Mouse (Mus musculus): ENCODE results near the gene Rgl2. TPM values are rescaled to one million over a fixed set of nuclear protein-coding genes. Genes with fewer than 3 reads are reported as not detected.
A peak's percentile ranks its signal among the peaks of the same experiment; 100 is the strongest.
"Not testable (repeated sequence)": the region's sequence is repeated elsewhere in the genome, so short reads cannot be mapped to it uniquely, and the experiment has no call there.

Gene Rgl2
- polyA plus RNA-seq, 1 experiment from 2014 or later = 39.0 TPM

- H3K9ac ChIP-seq (replicated peaks; ENCODE audit: low read depth) = peak overlapping the region; percentile 37; the same call in 1 of the 2 replicates
- TF ChIP-seq EP300 (IDR thresholded peaks at IDR 0.05) (no peak), CTCF (IDR thresholded peaks at IDR 0.05) (no peak)
- H3K9me3 ChIP-seq (ENCODE audit: low read length) = no peaks in the 10 kb centered on the region
- peak overlapping the region; percentile 42; the same call in 1 of the 2 replicates for H3K4me3 ChIP-seq (ENCODE audit: low read depth, low read length)
- peak overlapping the region; percentile 76 for H3K4me2 ChIP-seq (replicated peaks; ENCODE audit: low read depth, low read length)
- ATAC-seq (no peak), DNase-seq (ENCODE audit: low spot score) (no peak)
- H3K36me3 ChIP-seq (ENCODE audit: insufficient read depth, low read length) = peaks cover 4% of the 10 kb centered on the region; the same call in 1 of the 2 replicates
- WGBS = 73% methylated on average over 10 of the region's 10 CpGs
- H3K4me1 ChIP-seq (ENCODE audit: insufficient read depth, low read depth, low read length) = peaks cover 12% of the 10 kb centered on the region; the same call in 1 of the 2 replicates
- H3K27me3 ChIP-seq (replicated peaks; ENCODE audit: insufficient read depth, low read length) = no peaks in the 10 kb centered on the region
- H3K27ac ChIP-seq (ENCODE audit: low read length) = no peak overlapping the region
Measured at GRCm38 (mm10) chr17:33950131-33950625, 20.8 kb downstream of the Rgl2 start.

GRCm38 (mm10) chr17:33951021-33951946, 21.9 kb downstream of the Rgl2 start, which contains the start of gene B3galt4:
Gene B3galt4 (minus strand): TSS chr17:33951488.
- Histone ChIP-seq H3K9me3 (ENCODE audit: low read length) (no peaks in the 10 kb centered on the region), H3K4me1 (ENCODE audit: insufficient read depth, low read depth, low read length) (peaks cover 12% of the 10 kb centered on the region; the same call in 1 of the 2 replicates), H3K27ac (ENCODE audit: low read length) (peak within 1 kb of the TSS; percentile 64), H3K36me3 (ENCODE audit: insufficient read depth, low read length) (peaks cover 4% of the 10 kb centered on the region; the same call in 1 of the 2 replicates), H3K4me3 (ENCODE audit: low read depth, low read length) (peak within 1 kb of the TSS; percentile 42), H3K27me3 (replicated peaks; ENCODE audit: insufficient read depth, low read length) (no peaks in the 10 kb centered on the region), H3K4me2 (replicated peaks; ENCODE audit: low read depth, low read length) (peak within 1 kb of the TSS; percentile 76), H3K9ac (replicated peaks; ENCODE audit: low read depth) (peak within 1 kb of the TSS; percentile 37)
- TF ChIP-seq EP300 (IDR thresholded peaks at IDR 0.05) (no peak), CTCF (IDR thresholded peaks at IDR 0.05) (no peak; the same call in 1 of the 2 replicates)
- 1% methylated on average over 44 of the region's 45 CpGs for WGBS
- peak; percentile 69 for ATAC-seq
- peak; percentile 92 for DNase-seq (ENCODE audit: low spot score)

- DNase-seq (ENCODE audit: low spot score); H3K27me3 ChIP-seq (replicated peaks; ENCODE audit: insufficient read depth, low read length); H3K36me3 ChIP-seq (ENCODE audit: insufficient read depth, low read length); H3K4me3 ChIP-seq (ENCODE audit: low read depth, low read length); ATAC-seq; H3K9ac ChIP-seq (replicated peaks; ENCODE audit: low read depth); H3K9me3 ChIP-seq (ENCODE audit: low read length): not testable (repeated sequence)
- Histone ChIP-seq H3K27ac (ENCODE audit: low read length) (0 out of 2 replicates have a peak overlapping the region, but pooled peaks have one; percentile 64), H3K4me2 (replicated peaks; ENCODE audit: low read depth, low read length) (peak overlapping the region; percentile 76), H3K4me1 (ENCODE audit: insufficient read depth, low read depth, low read length) (peaks cover 12% of the 10 kb centered on the region; the same call in 1 of the 2 replicates)
- WGBS = 76% methylated on average over 13 of the region's 13 CpGs
Measured at GRCm38 (mm10) chr17:33952015-33952414, 22.7 kb downstream of the Rgl2 start.

- Histone ChIP-seq H3K4me2 (replicated peaks; ENCODE audit: low read depth, low read length) (no peak overlapping the region), H3K4me3 (ENCODE audit: low read depth, low read length) (no peak overlapping the region), H3K4me1 (ENCODE audit: insufficient read depth, low read depth, low read length) (peaks cover 12% of the 10 kb centered on the region; the same call in 1 of the 2 replicates), H3K36me3 (ENCODE audit: insufficient read depth, low read length) (peaks cover 4% of the 10 kb centered on the region; the same call in 1 of the 2 replicates), H3K9ac (replicated peaks; ENCODE audit: low read depth) (no peak overlapping the region), H3K27ac (ENCODE audit: low read length) (no peak overlapping the region), H3K9me3 (ENCODE audit: low read length) (no peaks in the 10 kb centered on the region), H3K27me3 (replicated peaks; ENCODE audit: insufficient read depth, low read length) (no peaks in the 10 kb centered on the region)
- DNase-seq (ENCODE audit: low spot score) = no peak
- 74% methylated on average over 4 of the region's 4 CpGs for WGBS
- ATAC-seq = no peak
- no peak for TF ChIP-seq EP300 (IDR thresholded peaks at IDR 0.05)
- TF ChIP-seq CTCF (IDR thresholded peaks at IDR 0.05) = no peak
Measured at GRCm38 (mm10) chr17:33952879-33953278, 23.5 kb downstream of the Rgl2 start.

GRCm38 (mm10) chr17:33953310-33953709, 24.0 kb downstream of the Rgl2 start:
- ATAC-seq (no peak), DNase-seq (ENCODE audit: low spot score) (no peak)
- Histone ChIP-seq H3K36me3 (ENCODE audit: insufficient read depth, low read length) (peaks cover 4% of the 10 kb centered on the region; the same call in 1 of the 2 replicates), H3K9ac (replicated peaks; ENCODE audit: low read depth) (no peak overlapping the region), H3K27me3 (replicated peaks; ENCODE audit: insufficient read depth, low read length) (no peaks in the 10 kb centered on the region), H3K9me3 (ENCODE audit: low read length) (no peaks in the 10 kb centered on the region), H3K4me1 (ENCODE audit: insufficient read depth, low read depth, low read length) (peaks cover 12% of the 10 kb centered on the region; the same call in 1 of the 2 replicates), H3K27ac (ENCODE audit: low read length) (no peak overlapping the region), H3K4me2 (replicated peaks; ENCODE audit: low read depth, low read length) (no peak overlapping the region), H3K4me3 (ENCODE audit: low read depth, low read length) (no peak overlapping the region)
- WGBS = 78% methylated on average over 3 of the region's 3 CpGs
- TF ChIP-seq CTCF (IDR thresholded peaks at IDR 0.05) = no peak

GRCm38 (mm10) chr17:33953961-33954565, 24.7 kb downstream of the Rgl2 start:
- no peaks in the 10 kb centered on the region for H3K27me3 ChIP-seq (replicated peaks; ENCODE audit: insufficient read depth, low read length)
- no peak for DNase-seq (ENCODE audit: low spot score)
- peak overlapping the region; percentile 60 for H3K4me3 ChIP-seq (ENCODE audit: low read depth, low read length)
- peak overlapping the region; percentile 67 for H3K4me2 ChIP-seq (replicated peaks; ENCODE audit: low read depth, low read length)
- H3K9me3 ChIP-seq (ENCODE audit: low read length) = no peaks in the 10 kb centered on the region
- no peak overlapping the region for H3K27ac ChIP-seq (ENCODE audit: low read length)
- ATAC-seq = no peak
- H3K4me1 ChIP-seq (ENCODE audit: insufficient read depth, low read depth, low read length) = peaks cover 12% of the 10 kb centered on the region; the same call in 1 of the 2 replicates
- no peak for TF ChIP-seq EP300 (IDR thresholded peaks at IDR 0.05)
- TF ChIP-seq CTCF (IDR thresholded peaks at IDR 0.05) = no peak
- H3K36me3 ChIP-seq (ENCODE audit: insufficient read depth, low read length) = peaks cover 4% of the 10 kb centered on the region; the same call in 1 of the 2 replicates
- H3K9ac ChIP-seq (replicated peaks; ENCODE audit: low read depth) = peak overlapping the region; percentile 96
- 35% methylated on average over 5 of the region's 5 CpGs for WGBS
